Mouse (Mus musculus) limb, embryonic 15.5 days (tissue): ENCODE measurements around the gene Dnah1. TPM values are rescaled to one million over a fixed set of nuclear protein-coding genes. Genes with fewer than 3 reads are reported as not detected.

ENCODE experiments used
- ATAC-seq: fragments of 200-750 bp; cut with Nextera tagmentation; 2 replicates; pipeline ENCODE4 v1.8.0; 2017; ENCODE audit warnings: low read depth, moderate TSS enrichment; ENCODE audit not compliant: insufficient number of reproducible peaks, low FRiP score, low TSS enrichment
- H3K27ac ChIP-seq: fragments of 300-500 bp; sonication (generic); 2 replicates; pipeline ENCODE4 v1.5.1; 2015; ENCODE audit warnings: moderate library complexity, mild to moderate bottlenecking, inconsistent platforms
- H3K27me3 ChIP-seq: fragments of 300-500 bp; sonication (generic); 2 replicates; pipeline ENCODE4 v1.6.1; 2015; ENCODE audit warnings: inconsistent platforms
- H3K36me3 ChIP-seq: fragments of 300-500 bp; sonication (generic); 2 replicates; pipeline ENCODE4 v1.6.1; 2015; ENCODE audit warnings: inconsistent platforms
- H3K4me1 ChIP-seq: fragments of 300-500 bp; sonication (generic); 2 replicates; pipeline ENCODE4 v1.6.1; 2015; ENCODE audit warnings: inconsistent platforms
- H3K4me2 ChIP-seq: fragments of 300-500 bp; sonication (generic); 2 replicates; pipeline ENCODE4 v1.6.1; 2015; ENCODE audit warnings: mild to moderate bottlenecking, inconsistent platforms
- H3K4me3 ChIP-seq: fragments of 300-500 bp; sonication (generic); 2 replicates; pipeline ENCODE4 v1.5.1; 2015; ENCODE audit warnings: mild to moderate bottlenecking, inconsistent platforms
- H3K9ac ChIP-seq: fragments of 300-500 bp; sonication (generic); 2 replicates; pipeline ENCODE4 v1.6.1; 2015; ENCODE audit warnings: inconsistent platforms
- H3K9me3 ChIP-seq: fragments of 300-500 bp; sonication (generic); 2 replicates; pipeline ENCODE4 v1.6.1; 2016; ENCODE audit warnings: inconsistent platforms
- WGBS: fragments of 180-500 bp; shearing (Covaris S2); methylation state at CpG from one replicate; pipeline ENCODE4 v1.1.7; 2015; 5-methylcytosine and 5-hydroxymethylcytosine counted together
- polyA plus RNA-seq: library from polyadenylated mRNA; unstranded; fragments of >200 nt; fragmentation: Nextera tagmentation; extraction: Ambion mirVana; gene quantifications from 2 replicates; pipeline ENCODE4 v1.2.1, GENCODE M21; 2015

The Dnah1 gene
- polyA plus RNA-seq, 1 experiment from 2014 or later, result 6.1 TPM

DNA sequence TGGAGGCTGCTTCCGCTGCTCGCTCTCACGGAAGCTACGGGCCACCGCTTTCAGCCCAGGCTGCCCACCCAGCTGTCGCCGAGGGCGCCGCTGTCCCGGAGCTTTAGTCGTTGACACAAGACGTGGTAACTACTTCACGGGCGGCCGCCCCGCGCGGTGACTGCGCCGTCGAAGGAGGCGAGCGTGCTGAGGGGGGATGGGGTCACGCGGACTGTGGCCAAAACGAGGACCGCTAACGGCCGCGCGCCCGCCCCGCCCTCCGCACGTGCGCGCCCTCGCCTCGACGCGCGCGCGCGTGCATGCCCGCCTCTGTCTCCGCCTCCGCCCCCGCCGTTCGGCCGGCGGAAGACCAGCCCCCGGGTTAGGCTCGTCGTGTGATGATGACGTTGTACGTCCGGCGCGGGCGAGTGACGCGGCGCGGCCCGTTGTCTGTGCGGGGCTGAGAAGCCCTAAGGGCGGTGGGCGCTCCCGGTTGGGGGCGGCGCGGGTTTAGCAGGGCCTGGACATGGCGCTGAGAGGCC, 72.6 kb downstream of the Dnah1 start, which contains the start of the genes Phf7 and Bap1:
Phf7 (minus strand) TSS at position 234 of the 521 bp plus-strand sequence.
Bap1 (plus strand) TSS at position 367 of the 521 bp plus-strand sequence.
- Histone ChIP-seq H3K36me3 (peaks cover 34% of the 10 kb centered on the region), H3K4me3 (peak within 1 kb of the TSS; percentile 100), H3K27ac (peak within 1 kb of the TSS; percentile 96), H3K9me3 (no peaks in the 10 kb centered on the region), H3K27me3 (no peaks in the 10 kb centered on the region), H3K9ac (peak within 1 kb of the TSS; percentile 99), H3K4me1 (peaks cover 13% of the 10 kb centered on the region), H3K4me2 (peak within 1 kb of the TSS; percentile 82)
- under 1% methylated on average over 74 of the region's 75 CpGs for WGBS
- ATAC-seq, result peak; percentile 86

DNA sequence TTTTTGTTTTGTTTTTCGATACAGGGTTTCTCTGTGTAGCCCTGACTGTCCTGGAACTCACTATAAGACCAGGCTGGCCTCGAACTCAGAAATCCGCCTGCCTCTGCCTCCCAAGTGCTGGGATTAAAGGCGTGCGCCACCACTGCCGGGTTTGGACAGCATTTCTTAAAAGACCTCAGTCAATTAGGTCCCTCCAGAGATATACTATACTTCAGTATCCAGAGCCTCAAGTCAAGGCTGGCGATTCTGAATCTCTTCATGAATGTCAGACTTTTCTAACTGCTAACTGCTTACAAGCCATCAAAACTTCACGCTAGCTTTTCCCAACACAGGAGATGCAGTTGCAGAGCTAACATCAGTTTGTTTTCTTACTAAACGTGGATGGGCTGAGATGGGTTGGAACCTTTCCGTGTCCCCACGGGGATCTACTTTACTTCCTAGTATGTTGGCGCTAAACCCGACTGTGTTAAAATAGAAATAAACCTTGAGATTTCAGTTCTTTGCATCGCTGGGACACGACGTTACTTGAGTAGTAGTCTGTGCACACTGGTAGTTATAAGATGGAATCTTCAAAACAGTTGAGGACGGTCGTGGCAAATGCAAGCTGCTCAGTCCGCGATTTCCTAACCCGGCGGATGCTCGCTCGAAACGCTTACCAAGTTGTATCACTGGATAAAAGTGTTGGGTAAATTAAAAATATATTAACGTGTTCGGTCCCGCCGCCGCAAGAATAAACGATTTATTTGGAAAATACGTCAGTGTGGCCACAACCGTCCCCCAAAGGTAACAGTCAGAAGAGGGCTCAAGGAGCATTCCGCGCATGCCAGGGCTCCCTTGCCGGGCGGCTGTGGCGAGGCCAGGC, 73.2 kb downstream of the Dnah1 start:
- 19% methylated on average over 38 of the region's 38 CpGs for WGBS

DNA sequence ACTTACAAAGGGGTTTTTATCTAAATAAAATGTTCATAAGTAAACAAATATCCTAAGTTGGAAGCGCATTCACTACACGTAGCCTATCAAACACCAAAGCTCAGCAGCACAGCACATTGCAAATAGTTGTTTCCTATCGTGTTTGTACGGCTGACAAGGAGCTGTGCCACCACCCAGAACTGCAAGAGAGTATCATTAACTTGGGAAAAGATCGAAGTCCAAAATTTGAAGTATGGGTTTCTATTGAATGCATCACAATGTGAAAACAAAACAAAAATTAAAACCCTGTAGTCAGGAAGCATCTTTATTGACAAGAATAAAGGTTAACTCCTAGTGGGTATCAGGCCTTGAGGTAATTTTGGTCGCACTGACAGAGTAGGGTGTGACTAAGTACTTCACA, 75.3 kb downstream of the Dnah1 start:
- no peak overlapping the region for H3K4me2 ChIP-seq
- no peaks in the 10 kb centered on the region for H3K27me3 ChIP-seq
- H3K9ac ChIP-seq, result no peak overlapping the region
- H3K4me3 ChIP-seq, result no peak overlapping the region
- WGBS, result 88% methylated on average over 6 of the region's 6 CpGs
- H3K27ac ChIP-seq, result no peak overlapping the region
- H3K9me3 ChIP-seq, result no peaks in the 10 kb centered on the region
- peaks cover 7% of the 10 kb centered on the region for H3K36me3 ChIP-seq
- no peak for ATAC-seq
- peaks cover 13% of the 10 kb centered on the region for H3K4me1 ChIP-seq

More for the DNA sequence above, 73.2 kb downstream of the Dnah1 start:
- ATAC-seq, result no peak; the same call in 1 of the 2 replicates
- no peaks in the 10 kb centered on the region for H3K27me3 ChIP-seq
- H3K36me3 ChIP-seq, result peaks cover 27% of the 10 kb centered on the region
- peak overlapping the region; percentile 54 for H3K4me2 ChIP-seq
- peak overlapping the region; percentile 100 for H3K4me3 ChIP-seq
- H3K27ac ChIP-seq, result peak overlapping the region; percentile 96
- peaks cover 13% of the 10 kb centered on the region for H3K4me1 ChIP-seq
- H3K9me3 ChIP-seq, result no peaks in the 10 kb centered on the region
- H3K9ac ChIP-seq, result peak overlapping the region; percentile 66

DNA sequence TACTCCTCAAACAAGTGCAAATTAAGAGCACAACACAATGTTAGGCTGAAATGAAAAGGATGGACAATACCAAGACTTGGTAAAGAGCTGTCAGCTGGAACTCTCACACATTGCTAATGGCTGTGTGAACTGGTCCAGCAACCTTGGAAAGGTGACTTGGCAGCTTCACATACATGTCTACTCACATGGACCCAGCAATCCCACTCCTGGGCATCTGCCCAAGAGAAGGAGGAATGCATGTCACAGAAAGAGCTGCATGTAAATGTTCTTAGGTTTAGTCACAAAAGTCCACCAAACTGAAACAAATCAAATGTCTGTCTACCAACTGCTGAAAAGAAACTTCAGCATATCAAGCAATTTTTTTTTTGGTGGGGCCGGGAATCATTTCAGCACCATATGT, 77.8 kb downstream of the Dnah1 start:
- H3K9me3 ChIP-seq, result no peaks in the 10 kb centered on the region
- H3K4me3 ChIP-seq, result no peak overlapping the region
- H3K4me2 ChIP-seq, result no peak overlapping the region
- WGBS, result 79% methylated on average over 1 of the region's 1 CpGs
- no peaks in the 10 kb centered on the region for H3K36me3 ChIP-seq
- no peak for ATAC-seq
- H3K4me1 ChIP-seq, result 0 out of 2 replicates have a peak, but pooled peaks cover 4% of the 10 kb centered on the region
- no peaks in the 10 kb centered on the region for H3K27me3 ChIP-seq
- no peak overlapping the region for H3K9ac ChIP-seq
- no peak overlapping the region for H3K27ac ChIP-seq

DNA sequence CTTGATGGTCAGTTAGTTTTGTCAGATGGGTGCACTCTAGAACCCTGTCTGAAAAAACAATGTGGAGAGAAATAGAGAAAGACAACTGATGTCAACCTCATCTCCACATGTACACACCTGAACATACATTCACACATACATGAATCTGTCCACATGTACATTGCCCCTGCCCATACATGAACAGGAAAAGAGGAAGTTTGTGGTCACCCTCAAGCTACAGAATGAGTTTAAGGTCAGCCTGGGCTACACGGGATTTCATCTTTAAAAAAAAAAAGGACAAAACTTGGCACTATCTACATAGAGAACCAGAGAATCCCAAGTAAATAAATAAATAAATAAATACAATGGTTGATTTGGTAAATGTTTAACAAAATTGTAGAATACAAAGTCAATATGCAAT, 78.9 kb downstream of the Dnah1 start:
- no peak overlapping the region for H3K9ac ChIP-seq
- H3K9me3 ChIP-seq, result no peaks in the 10 kb centered on the region
- no peaks in the 10 kb centered on the region for H3K27me3 ChIP-seq
- H3K36me3 ChIP-seq, result no peaks in the 10 kb centered on the region
- H3K4me1 ChIP-seq, result no peaks in the 10 kb centered on the region
- no peak overlapping the region for H3K27ac ChIP-seq
- H3K4me2 ChIP-seq, result no peak overlapping the region
- 73% methylated on average over 1 of the region's 1 CpGs for WGBS
- no peak for ATAC-seq
- no peak overlapping the region for H3K4me3 ChIP-seq

DNA sequence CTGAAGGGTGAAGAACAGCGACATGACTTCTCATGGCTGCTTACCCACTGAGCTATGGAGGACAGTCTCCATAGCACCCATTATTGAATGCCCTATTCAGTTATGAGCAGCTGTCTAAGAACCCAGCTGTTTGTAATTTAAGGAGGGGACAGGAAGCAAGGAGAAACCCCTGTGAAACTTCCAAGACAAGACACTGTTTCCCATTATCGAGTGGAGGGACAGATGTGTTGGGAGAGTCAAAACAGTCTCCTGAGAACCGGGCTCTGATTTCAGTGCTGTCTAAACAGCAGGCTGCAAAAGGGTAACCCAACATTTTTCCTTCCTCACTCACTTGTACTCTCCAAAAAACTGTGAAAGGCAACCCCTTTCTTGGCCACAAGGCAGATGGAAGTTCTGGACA, 83.2 kb downstream of the Dnah1 start:
- ATAC-seq, result 0 out of 2 replicates have a peak, but pooled peaks have one; percentile 14
- Histone ChIP-seq H3K4me1 (no peaks in the 10 kb centered on the region), H3K4me3 (no peak overlapping the region), H3K27me3 (no peaks in the 10 kb centered on the region), H3K9ac (no peak overlapping the region), H3K36me3 (peaks cover 3% of the 10 kb centered on the region; the same call in 1 of the 2 replicates), H3K27ac (peak overlapping the region; percentile 3; the same call in 1 of the 2 replicates), H3K4me2 (no peak overlapping the region), H3K9me3 (no peaks in the 10 kb centered on the region)
- WGBS, result 57% methylated on average over 3 of the region's 3 CpGs

DNA sequence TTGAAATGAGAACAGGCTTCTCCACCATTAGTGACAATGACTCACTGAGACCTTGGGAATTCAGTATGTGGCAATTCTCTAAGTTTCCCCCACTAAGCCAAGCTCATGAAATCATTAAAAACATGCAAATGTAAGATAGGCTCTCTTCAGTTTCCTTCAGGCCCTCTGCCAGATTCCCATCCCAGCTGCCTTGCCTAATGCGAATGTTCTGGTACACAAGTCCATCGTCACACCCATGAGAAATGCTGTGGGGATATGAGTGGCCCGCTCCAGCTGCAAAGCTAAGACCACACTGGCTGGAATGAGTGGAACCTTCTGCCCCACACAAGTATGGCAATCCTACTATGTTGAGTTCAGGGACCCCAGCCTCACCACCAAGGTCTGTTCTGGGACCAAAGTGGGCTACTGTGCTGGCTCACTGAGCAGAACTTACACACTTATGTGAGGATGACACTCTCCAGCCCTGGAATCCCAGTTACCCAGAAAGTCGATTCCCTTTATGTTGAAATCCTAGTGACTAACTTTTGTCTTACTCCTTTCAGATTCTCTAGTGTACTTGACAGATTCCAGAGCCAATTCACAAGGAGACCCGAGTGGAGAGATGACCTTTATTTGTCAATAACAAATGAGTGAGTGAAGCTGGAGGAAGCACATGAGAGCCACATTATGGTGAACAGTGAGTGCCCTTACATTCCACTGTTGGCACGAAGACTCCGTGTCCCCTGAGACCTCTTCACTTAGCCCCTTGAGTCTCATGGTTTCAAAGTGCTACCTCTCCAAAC, 86.4 kb downstream of the Dnah1 start:
- H3K27me3 ChIP-seq, result no peaks in the 10 kb centered on the region
- peaks cover 11% of the 10 kb centered on the region for H3K4me1 ChIP-seq
- no peaks in the 10 kb centered on the region for H3K9me3 ChIP-seq
- H3K9ac ChIP-seq, result no peak overlapping the region
- H3K36me3 ChIP-seq, result peaks cover 3% of the 10 kb centered on the region; the same call in 1 of the 2 replicates
- H3K4me2 ChIP-seq, result no peak overlapping the region
- WGBS, result 73% methylated on average over 7 of the region's 7 CpGs
- H3K4me3 ChIP-seq, result no peak overlapping the region
- ATAC-seq, result no peak
- H3K27ac ChIP-seq, result no peak overlapping the region

DNA sequence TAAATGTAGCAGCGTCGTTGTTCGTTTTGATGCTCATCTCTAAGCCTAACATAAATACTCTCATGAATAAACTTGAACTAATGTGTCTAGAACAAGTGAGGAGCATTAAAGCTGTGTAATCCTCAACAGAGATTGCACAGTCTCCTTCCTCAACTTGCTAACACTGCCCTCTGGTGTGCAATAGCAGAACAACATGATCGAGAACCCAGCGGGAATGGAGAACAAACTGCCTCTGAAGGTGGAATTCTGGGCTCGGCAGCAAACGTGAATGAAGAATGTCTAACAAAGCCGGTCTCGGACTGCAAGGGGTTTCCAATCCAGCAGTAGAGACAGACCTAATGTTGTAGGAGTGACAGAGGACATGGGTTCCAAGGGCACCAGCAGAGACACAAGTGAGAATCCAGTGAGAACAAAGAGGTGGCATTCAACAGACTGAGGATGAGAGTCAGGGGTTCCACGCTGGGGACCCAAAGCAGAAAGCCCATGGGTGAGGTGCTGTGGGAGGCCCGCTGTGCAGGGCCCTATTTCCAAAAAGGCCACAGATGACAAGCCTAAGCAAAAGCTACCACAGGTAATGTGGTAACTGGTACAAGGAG, 89.6 kb downstream of the Dnah1 start:
- H3K4me1 ChIP-seq, result peaks cover 19% of the 10 kb centered on the region
- no peak overlapping the region for H3K27ac ChIP-seq
- H3K9ac ChIP-seq, result no peak overlapping the region
- H3K9me3 ChIP-seq, result no peaks in the 10 kb centered on the region
- no peaks in the 10 kb centered on the region for H3K27me3 ChIP-seq
- no peaks in the 10 kb centered on the region for H3K36me3 ChIP-seq
- H3K4me3 ChIP-seq, result no peak overlapping the region
- no peak overlapping the region for H3K4me2 ChIP-seq
- ATAC-seq, result peak; percentile 25; the same call in 1 of the 2 replicates
- 18% methylated on average over 11 of the region's 11 CpGs for WGBS

DNA sequence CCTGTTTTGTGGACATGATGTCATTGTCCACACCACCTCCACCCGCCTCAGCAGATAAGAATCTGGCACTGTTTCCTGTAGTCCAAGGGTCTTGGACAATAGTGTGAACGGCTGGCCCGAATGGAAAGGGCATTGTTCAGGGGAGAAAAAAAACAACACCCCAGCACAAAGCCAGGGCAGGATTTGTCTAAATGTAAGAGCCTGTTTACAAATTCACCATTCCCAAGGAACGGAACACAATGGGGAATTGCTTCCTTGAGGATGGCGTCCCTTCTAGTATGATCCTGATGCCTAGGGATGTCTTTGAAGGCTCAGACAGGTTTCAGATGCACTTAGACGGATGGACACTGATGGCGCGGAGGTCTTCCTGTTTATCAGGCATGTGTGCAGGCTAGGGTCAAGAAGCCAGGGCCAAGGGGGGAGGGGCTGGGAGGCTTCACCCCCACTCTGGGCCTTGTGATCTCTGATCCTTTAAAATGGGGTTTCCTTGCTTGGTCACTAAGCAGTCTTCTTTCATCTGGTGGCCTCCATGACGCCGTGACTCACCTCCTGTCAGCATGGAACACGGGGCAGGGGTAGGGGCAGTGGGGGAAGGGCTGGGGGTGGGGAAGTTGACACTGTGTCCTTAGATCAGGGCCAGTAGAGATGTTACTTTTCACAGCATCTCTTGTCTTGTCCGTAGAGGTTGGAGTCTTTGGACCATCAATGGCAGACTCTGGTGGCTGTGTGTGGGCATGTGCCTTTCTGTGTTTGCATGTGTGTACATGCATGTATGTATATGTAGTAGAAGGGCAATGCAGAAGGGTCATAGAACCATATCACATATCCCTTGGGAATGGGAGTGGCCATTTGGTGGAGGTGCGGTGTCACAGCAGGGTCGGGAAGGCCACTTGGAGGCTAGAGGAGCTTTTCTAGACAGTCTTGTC, 90.4 kb downstream of the Dnah1 start:
- no peaks in the 10 kb centered on the region for H3K36me3 ChIP-seq
- H3K9ac ChIP-seq, result no peak overlapping the region
- H3K9me3 ChIP-seq, result no peaks in the 10 kb centered on the region
- H3K4me1 ChIP-seq, result peaks cover 24% of the 10 kb centered on the region
- no peak for ATAC-seq
- no peaks in the 10 kb centered on the region for H3K27me3 ChIP-seq
- H3K4me2 ChIP-seq, result no peak overlapping the region
- no peak overlapping the region for H3K4me3 ChIP-seq
- H3K27ac ChIP-seq, result peak overlapping the region; percentile 28; the same call in 1 of the 2 replicates
- 81% methylated on average over 14 of the region's 14 CpGs for WGBS

DNA sequence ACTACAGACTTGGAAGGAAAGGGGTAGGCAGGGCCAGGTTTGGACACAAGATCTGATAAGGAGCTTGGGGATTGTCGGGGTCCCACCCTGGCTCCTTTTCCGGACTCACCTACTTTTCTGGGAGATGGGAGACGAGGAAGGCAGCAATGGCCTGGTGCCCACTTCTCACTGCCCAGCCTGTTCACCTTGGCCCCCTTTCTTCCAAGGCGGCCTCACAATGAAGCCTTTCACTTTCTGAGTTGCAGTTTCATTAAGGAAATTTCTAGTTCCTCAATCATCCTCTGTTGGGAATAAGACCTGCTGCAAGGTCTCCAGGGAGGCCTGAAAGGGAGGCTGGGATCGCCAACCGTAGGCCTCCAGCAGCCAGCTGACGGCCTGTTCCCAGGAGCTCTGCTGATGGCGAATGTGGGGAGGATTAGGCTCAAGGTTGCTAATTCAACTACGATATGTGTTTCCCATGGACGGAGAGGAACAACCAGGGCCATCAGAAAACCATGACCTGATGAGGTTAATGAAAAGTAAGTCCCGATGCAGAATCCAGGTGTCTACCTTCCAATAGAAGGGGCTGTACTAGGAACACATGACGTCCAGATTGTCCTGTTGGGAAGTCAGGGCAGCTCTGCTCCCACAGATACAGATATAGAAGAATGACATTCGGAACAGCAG, 91.2 kb downstream of the Dnah1 start:
- H3K9ac ChIP-seq, result no peak overlapping the region
- H3K4me3 ChIP-seq, result no peak overlapping the region
- H3K27ac ChIP-seq, result peak overlapping the region; percentile 28
- H3K9me3 ChIP-seq, result no peaks in the 10 kb centered on the region
- no peaks in the 10 kb centered on the region for H3K27me3 ChIP-seq
- no peak overlapping the region for H3K4me2 ChIP-seq
- peaks cover 25% of the 10 kb centered on the region for H3K4me1 ChIP-seq
- no peaks in the 10 kb centered on the region for H3K36me3 ChIP-seq
- no peak for ATAC-seq
- WGBS, result 75% methylated on average over 13 of the region's 13 CpGs
